Mouse (Mus musculus) neural tube, embryonic 10.5 days (tissue): ENCODE measurements at regions not wholly inside any gene's neighbourhood (a gene's known extent, or its start where the extent isn't known, plus 50 kb on each side); places are given as distances from the start of the nearest gene placed in this dataset.

Experiments used
- DNase-seq: peaks from one replicate; pipeline ENCODE4 v3.0.0-alpha.2; 2017; ENCODE audit warnings: low spot score; ENCODE audit errors: extremely low spot score

GRCm38 (mm10) chr8:44094818-44095217 is 385.0 kb upstream of the Adam34 start:
- no peak for DNase-seq

- no peak for DNase-seq
These were observed 383.6 kb upstream of the Adam34 start for GRCm38 (mm10) chr8:44093491-44093890.

- DNase-seq: no peak
These were observed 372.2 kb upstream of the Adam34 start for GRCm38 (mm10) chr8:44082057-44082456.

- no peak for DNase-seq
These were observed 349.0 kb upstream of the Adam34 start for GRCm38 (mm10) chr8:44058846-44059245.

GRCm38 (mm10) chr8:44042572-44043355 is 332.9 kb upstream of the Adam34 start:
- no peak for DNase-seq

GRCm38 (mm10) chr8:44034211-44034610 is 324.4 kb upstream of the Adam34 start:
- no peak for DNase-seq

- no peak for DNase-seq
These were observed 321.5 kb upstream of the Adam34 start for GRCm38 (mm10) chr8:44031376-44031775.

GRCm38 (mm10) chr8:44030972-44031371 is 321.1 kb upstream of the Adam34 start:
- DNase-seq: no peak

- no peak for DNase-seq
These were observed 317.9 kb upstream of the Adam34 start for GRCm38 (mm10) chr8:44027738-44028137.

- DNase-seq: peak; percentile 58
These were observed 316.1 kb upstream of the Adam34 start for GRCm38 (mm10) chr8:44025926-44026325.

- DNase-seq: no peak
These were observed 314.2 kb upstream of the Adam34 start for GRCm38 (mm10) chr8:44024028-44024427.
